13 mouse cellular contexts compared by ENCODE assay signal in the genomic region with DNA sequence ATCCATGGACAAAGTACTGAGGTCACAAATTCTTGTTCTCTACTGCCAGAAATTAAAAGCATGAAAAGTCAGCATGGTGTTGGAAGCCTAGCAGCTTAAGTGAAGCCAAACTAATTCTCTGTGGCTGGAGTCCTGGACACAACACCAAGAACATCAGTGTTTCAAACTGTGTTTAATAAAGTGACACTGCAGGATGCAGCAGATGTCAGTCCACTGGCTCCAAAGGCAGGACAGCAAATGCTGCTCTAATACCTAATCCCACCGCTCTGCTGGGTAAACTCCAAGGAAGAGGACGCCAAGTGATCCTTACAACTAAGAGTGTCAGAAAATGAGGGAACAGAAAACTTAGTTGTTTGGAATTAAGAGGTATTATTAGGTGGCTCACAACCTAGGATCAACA.
"Had no signal": no experiment of that assay in that cellular context is flagged by ENCODE, and none has a peak within 500 bp of the region (broad histone marks: within the 10 kb centered on the region; RNA-seq: fewer than 3 reads in every experiment).

No protein-coding gene starts in this region.

- H3K36me3 ChIP-seq: limb, embryonic 15.5 days; liver, embryonic 12.5 days; midbrain, embryonic 10.5 days; midbrain, embryonic 15.5 days had no signal

- H3K9me3 ChIP-seq: limb, embryonic 15.5 days; liver, embryonic 12.5 days; midbrain, embryonic 15.5 days had no signal

- H3K4me1 ChIP-seq: limb, embryonic 15.5 days; liver, embryonic 12.5 days; midbrain, embryonic 10.5 days; midbrain, embryonic 15.5 days had no signal

- H3K27me3 ChIP-seq: limb, embryonic 15.5 days; liver, embryonic 12.5 days; midbrain, embryonic 15.5 days had no signal

- H3K27ac ChIP-seq: left cerebral cortex, adult 2 months; limb, embryonic 15.5 days; liver, embryonic 12.5 days; midbrain, embryonic 10.5 days; midbrain, embryonic 15.5 days had no signal

- H3K9ac ChIP-seq: limb, embryonic 15.5 days; liver, embryonic 12.5 days; lung, embryonic 14.5 days; midbrain, embryonic 15.5 days had no signal

- H3K4me3 ChIP-seq: left cerebral cortex, adult 2 months; limb, embryonic 15.5 days; liver, embryonic 12.5 days; midbrain, embryonic 10.5 days; midbrain, embryonic 15.5 days had no signal

- ATAC-seq: liver, embryonic 12.5 days; midbrain, embryonic 15.5 days had no signal

- DNase-seq: kidney, adult 8-10 months; kidney, postnatal 25 days; lung, embryonic 14.5 days; lung, postnatal 10 days; lung, postnatal 4 days; right cerebral cortex, adult 18-20 months; right cerebral cortex, postnatal 25 days; thymus, postnatal 36 days had no signal

- H3K4me2 ChIP-seq: limb, embryonic 15.5 days; liver, embryonic 12.5 days; lung, embryonic 14.5 days; midbrain, embryonic 15.5 days had no signal
